Mouse (Mus musculus) CD4-positive helper T cell, adult 2 months (primary cell): ENCODE results near the gene Etv1.
A peak's percentile ranks its signal among the peaks of the same experiment; 100 is the strongest.

ENCODE experiments used
- DNase-seq: peaks from one replicate; pipeline ENCODE4 v3.0.0-alpha.2; 2012; ENCODE audit warnings: low read depth, missing footprints, low spot score

Etv1 gene

DNA sequence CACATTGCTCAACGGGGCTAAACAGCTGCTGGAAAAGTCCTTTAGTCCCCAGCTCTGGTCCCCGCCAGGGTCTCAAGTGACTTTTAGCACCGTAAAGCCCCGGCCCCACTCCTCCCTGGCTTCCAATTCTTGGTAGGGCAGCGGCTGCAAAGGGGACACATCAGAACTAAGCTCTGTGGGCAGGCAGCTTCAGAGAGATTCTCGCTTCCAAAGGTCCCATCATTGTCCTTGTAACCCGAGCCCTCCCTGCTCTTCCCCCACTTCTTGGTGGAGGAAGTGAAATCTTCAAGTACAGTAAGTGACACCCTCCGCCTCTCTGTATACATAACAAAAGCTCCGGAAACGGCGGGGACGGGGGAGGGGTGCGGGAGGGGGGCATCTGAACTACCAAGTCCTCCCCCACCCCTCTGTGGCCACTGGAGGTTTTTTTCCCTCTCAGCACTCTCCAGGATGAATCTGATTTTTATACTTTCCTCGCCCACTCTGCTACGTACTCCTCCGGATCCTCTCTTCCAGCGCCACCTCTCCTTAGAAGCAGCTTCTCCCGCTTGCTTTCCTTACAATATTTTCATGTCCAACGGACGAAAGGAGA lies at the start of gene Etv1:
Gene Etv1, plus strand, starts transcription at position 195 of the 592 bp plus-strand sequence.
- peak; percentile 50 for DNase-seq

DNA sequence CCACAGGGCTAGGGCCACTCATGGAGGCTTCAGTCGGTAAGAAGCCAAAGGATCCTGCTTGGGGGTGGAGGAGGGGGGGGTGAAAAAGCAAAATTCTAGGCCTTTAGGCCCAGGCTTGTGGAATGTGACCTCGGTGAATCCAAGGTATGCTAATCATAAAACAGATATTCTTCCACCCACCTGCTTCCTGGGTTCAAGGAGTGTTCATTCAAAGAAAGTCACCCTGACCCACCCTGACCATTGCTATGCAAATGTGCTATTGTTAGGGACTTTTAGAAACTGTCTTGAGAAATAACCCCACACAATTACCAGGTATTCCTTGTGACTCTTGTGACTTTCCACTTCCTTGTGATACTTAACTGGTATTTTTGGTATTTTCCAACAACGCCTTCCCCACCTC lies 49.5 kb upstream of the Etv1 start:
- no peak for DNase-seq

DNA sequence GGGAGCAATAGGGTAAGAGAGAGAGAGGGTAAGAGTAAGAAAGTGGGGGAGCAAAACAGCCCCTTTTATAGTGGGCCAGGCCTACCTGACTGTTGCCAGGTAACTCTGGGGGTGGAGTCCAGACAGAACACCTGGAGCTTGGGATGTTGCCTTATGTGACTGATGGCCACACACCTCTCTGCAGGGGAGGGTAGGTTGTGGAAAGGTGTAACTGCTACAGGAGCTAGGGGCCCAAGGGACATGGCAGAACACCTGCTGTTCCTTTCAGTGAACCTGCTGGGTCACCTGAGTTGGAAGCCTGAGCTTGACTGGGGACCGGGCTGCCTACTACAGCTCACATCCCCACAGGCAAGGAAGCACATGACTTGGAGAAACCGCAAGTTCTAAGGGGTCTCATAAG lies 48.4 kb upstream of the Etv1 start:
- DNase-seq = no peak

DNA sequence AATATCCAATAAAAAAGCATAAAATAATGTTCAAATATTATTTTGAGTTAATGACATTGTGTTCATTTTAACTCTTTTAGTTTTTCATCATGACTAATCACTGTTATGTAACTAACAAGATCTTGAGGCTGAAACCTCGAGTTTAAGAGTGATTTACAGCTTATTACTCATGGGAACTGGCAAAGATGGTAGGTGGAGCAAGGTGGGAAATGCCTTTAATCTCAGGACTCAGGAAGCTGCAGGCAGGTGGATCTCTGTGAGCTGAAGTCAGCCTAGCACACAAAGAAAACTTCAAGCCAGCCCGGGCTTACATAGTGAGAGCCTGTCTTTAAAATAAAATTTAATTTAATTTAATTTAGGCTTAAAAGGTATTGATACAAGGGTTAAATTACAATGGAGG lies 19.9 kb upstream of the Etv1 start:
- DNase-seq = no peak

DNA sequence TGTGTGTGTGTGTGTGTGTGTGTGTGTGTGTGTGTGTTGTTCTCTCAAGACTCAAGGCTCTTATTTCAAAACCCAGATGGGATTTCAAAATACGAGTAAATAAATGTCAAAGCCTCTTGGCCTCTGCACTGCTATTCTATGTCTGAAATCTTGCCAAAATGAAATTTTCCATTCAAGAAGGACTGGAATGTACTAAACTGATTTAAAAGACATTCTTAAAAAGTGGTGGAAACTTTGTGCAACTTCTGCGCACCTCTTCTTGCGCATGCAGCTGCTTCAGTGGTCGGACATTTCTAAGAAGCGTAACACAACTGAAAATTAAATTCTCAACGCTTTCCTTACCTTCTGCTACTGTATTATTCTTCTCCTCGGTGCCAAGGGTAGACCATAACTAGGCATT lies 1.9 kb upstream of the Etv1 start:
- DNase-seq = no peak

DNA sequence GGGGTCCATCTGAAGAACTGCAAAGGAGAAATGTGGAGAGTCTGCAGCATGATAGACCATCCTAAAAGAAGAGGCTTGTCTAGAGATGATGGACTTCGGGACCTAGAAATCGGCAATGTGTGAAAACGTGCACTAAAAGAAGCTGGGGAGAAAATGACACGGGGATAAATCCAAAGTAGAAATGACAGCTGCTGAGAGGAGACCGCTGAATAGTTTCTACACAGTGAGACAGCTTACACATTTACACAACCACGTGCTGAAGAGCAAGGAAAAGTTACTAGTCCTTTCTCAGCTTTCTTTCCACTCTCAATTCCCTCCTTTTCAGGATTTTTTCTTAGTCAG lies 1.3 kb upstream of the Etv1 start:
- no peak for DNase-seq

DNA sequence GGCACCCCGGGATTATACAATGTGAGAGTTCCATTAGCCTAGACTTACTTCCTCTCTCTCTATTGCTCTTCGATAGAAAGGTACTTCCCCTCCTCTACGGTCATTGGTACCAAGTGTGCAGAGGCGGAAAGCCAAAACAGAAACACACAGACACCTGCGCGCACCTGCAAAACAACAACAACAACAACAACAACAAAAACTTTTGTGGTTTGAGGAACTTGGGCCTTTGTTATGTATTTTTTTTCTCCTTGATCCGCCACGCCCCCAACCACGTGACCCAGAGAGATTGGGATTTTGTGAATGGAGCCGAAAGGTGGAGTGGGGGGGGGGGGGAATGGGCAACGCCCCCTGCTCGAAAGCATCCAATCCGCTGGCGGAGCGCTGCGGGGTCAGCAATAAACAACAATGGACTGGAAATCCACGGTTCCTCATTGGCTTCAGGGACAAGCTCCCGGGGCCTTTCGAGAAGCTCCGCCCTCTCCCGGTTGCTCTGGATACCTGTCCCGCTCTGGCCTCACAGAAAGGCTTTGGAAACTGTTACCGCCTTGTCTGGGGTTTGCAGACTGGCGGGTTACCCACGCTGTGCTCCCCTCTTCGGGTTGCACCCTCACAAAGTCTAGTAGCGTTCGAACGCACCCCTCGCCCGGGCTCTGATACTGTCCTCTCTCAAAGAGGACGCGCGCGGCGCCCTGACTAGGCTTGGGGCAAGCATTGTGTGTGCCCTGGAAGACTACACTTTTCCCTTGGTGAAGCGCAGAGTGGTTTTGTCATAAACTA lies 693 bp upstream of the Etv1 start:
- peak; percentile 48 for DNase-seq

DNA sequence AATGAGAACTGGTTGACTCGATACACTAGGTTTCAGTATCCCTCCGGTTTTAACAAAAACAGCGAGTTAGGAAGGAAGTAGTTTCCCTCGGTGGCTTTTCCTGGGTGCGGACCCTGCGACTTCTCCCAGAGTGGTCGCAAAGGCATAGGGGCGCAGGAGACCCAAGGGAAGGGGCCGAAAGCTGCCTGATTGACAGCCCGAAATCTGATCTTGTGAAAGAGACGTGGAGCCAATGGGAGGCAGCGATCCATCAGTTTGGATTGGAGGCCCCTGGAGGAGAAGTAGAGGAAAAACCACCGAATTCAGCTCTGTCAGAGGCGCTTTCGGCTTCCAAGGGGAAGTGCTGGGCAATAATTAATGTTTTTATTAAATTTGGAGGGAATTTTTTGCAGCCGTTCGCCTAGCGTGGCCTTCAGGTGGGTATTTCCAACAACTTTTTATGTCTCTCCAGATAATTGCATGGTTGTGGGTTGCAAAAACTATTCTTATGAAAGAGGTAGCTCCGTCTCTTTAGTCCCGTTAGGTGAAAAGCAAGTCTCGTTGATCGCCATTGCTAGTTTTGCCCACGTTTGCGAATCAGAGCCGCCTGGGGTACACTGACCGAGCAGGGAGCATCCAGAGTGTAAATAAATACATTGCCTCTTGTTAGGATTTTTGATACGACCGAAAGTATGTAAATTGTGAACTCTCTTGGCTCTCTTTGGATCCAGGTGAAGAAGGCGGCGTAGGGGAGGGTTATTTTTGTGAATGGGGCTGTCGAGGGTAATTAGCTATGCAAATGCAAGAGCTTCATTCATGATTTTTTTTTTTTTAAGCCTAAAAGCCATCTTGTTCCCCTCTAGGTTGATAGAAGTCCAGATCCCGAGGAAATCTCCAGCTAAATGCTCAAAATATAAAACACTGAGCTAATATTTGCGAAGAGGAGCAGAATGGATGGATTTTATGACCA lies 1.1 kb downstream of the Etv1 start:
- peak; percentile 15 for DNase-seq

DNA sequence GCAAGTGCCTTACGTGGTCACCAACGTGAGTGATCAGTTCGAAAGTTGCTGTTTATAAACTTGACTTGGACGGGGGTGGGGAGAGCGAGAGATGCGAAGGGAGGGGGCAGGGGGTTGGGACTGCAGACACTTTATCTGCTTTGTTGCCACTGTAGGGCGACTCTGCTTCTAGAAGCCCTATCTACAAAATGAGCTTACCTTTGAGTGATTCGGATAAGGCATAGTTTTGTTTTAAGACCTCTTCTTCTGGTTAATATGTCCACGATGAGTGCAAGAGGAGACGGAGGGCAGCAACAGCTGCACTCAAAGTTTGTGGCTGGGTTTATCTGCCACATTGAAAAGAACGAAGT lies 1.8 kb downstream of the Etv1 start:
- peak; percentile 6 for DNase-seq

DNA sequence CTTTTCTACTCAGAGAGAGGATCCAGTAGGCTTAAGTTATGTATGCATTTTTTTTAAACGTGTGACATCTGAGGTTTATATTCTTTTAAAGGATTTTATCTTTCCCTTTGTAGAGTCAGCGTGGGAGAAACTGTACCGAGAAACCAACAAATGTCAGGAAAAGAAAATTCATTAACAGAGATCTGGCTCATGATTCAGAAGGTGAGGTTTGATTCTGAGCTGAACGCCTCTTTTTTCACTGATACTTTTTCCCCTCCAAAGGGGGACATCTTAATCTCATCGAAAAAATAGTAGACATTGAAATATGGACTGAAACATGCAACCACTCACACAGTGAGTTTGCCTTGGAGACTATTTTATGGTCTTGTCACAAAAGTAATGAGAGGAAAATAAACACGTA lies 2.5 kb downstream of the Etv1 start:
- no peak for DNase-seq

DNA sequence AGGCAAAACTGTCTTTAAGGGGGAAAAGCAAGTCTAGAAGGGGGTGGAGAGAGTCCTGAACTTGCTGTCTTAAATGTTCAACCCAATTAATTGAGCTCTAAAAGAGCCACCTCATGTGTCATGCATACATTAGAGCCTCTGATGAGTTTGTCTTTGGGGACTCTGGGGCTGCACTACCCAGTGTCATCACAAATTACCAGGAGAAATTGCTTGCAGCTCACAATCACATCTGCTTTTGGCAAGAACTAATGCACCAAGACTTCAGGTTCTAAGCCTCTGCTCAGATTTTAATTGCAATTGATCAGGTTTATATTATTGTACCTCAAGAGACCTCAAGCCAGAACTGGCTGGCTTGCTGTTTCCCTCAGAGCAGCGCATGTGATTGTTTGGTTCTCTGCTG lies 4.1 kb downstream of the Etv1 start:
- no peak for DNase-seq

DNA sequence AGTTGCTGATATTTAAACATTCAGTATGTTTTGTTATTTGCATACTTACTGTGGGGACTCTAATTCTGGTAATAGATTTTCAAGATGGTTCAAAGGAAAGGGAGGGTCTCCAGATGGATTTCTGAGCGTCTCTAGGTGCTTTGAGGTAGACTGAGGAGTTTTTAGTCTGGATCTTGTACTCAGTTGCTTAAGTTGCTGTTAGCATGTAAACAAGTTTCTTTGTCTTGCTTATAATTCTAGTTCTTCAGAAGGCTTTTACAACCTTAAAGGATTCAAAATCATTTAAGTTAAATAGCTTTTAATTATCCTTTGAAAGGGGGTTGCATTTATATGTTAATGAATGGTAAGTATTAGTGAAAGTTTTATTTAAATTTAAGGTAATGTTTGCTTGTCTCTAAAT lies 5.0 kb downstream of the Etv1 start:
- no peak for DNase-seq

DNA sequence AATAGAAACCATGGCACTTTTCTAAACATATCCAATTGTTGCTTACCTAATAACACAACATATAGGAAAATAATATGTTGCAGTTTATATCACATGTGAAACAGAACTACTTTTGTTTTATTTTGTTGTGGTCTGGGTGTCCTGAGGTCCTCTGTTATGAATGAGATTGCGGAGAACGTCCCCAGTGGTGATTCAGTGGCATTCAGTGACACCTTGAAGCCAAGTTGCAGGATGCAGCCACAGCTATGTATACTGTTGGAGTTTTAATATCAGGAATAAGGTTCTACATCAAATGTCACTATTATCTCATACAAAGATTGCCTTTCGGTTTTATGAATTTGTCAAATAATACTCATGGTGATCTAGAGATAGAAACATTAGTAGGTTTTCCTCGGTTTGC lies 7.4 kb downstream of the Etv1 start:
- no peak for DNase-seq

DNA sequence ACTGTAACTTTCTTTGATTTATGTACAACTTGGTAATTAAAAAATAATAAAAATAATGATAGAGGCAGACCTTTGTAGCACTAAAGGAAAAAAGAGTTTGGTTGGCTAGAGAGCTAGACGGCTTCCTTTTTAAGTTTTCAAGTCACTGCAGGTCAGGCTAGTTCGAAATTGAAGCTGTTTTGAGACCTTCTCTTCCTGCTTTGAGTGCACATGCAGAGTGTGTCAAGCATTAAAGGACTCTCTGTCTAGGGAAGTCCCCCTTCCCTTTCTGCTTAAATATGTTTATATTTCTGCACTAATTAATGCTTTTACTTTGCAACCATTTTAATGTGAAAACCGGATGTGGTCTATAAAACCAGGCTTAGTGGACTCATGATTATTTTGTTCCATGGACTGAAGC lies 8.5 kb downstream of the Etv1 start:
- no peak for DNase-seq

DNA sequence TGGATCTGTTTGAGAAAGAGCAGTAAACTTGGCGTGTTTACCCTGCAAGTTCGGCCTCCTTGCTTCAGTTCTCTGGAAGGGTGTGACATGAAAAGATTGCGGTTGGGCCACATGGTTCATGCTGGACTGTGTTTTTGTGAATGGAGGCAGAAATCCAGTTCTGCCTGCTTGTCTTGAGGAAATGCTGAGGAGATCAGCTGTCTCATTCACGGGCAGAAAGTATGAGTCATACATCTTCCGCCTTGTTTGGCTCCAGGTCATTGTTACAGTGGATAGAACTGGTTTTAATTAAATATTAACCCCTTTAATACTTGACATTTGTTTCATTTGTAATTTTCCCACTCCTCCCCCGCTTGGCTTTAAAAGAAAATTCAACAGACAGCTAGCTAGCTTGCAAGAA lies 9.4 kb downstream of the Etv1 start:
- no peak for DNase-seq

DNA sequence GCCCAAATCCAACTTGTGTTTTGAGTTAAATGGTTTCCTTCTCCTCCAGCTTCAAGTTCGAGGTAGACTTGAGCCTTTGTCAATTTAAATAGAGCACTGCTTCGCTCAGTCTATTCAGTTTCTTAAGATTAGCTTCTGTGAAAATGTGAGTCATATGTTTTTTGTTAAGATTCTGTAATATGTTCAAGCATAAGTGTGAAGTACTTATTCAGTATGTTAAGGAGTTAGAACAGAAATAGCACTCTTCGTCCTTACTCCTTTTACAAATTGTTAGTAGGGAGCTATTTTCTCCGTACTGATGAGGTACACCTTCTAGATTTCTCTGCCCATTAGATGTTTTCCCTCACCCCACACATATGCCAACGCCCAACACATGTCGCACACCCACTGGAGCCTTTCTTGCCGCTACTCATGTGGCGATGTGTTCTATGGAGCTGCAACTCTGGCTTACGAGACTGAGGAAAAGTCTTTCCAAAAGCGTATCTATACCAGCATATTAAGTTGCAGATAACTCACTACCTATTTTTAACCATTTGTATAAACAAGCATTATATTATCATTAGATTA lies 10.7 kb downstream of the Etv1 start:
- DNase-seq = no peak

DNA sequence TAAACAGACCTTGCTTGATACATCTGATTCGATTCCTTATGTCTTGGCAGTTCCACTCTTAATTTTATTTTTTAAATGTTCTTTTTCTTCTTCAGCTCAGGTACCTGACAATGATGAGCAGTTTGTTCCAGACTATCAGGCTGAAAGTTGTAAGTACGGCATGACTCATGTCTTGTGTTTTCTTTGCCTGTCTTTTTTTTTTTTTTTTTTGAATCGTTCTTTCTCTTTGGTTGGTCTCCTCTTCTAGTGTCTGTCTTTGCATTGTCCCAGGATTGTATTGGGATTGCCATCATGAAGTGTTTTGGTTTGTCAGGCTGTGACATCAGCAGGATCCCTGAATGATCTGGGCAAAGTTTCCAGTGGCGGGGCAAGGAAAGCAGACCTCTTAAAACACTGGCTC lies 13.9 kb downstream of the Etv1 start:
- no peak for DNase-seq

DNA sequence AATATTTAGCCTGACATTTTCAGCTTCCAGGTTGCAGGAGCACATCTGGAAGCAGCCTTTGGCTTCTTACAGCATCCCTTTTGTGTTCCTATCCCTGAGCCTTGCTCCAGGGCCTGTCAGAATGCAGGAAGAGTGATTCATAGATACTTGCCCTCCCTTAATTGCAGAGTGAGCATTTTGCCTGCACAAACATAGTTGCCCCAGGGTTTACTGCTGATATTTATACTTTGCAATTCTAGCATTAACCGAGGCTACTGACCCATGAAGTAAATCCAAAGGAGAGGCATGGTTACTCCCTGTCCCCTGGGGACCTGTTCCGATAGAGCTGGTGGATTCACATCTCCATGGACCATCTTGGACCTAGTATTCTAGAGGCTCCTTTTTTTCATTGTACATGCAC lies 14.5 kb downstream of the Etv1 start:
- no peak for DNase-seq

DNA sequence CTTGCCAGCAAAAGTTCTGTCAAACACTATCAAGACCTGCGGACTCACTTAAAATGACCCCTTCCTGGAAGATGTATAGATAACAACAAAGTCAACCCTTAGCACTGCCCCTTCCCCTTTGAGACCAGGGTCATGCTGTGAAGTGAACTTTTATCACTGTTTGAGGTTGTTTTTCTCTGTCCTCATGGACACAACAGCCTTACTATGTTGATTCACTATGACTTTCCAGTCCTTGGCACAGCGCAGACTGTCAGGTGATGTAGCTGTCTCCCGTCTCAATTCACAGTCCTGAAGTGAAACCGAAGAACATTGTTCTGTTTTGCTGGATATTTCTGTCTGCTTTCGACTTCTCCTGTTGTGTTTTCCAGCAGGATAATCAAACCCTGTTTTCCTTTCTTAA lies 27.9 kb downstream of the Etv1 start:
- DNase-seq = no peak

DNA sequence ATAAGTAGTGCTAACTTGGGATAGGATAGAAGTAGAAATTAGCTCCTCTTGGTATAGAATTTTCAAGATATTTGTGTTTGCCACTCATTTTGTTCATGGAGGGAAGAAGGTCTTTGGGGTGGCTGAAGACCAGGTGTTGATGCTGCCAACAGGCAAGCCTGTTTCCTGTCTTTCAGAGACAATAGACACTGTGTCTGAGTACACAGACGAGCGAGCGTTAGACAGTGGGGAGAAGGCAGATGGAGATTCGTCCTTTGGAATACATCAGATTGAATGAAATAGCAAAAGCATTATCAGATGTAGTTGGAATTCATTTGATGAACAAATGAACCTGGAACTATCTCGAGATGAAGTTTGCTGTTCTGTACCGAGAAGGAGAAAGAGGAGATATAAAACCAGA lies 33.2 kb downstream of the Etv1 start:
- no peak for DNase-seq

DNA sequence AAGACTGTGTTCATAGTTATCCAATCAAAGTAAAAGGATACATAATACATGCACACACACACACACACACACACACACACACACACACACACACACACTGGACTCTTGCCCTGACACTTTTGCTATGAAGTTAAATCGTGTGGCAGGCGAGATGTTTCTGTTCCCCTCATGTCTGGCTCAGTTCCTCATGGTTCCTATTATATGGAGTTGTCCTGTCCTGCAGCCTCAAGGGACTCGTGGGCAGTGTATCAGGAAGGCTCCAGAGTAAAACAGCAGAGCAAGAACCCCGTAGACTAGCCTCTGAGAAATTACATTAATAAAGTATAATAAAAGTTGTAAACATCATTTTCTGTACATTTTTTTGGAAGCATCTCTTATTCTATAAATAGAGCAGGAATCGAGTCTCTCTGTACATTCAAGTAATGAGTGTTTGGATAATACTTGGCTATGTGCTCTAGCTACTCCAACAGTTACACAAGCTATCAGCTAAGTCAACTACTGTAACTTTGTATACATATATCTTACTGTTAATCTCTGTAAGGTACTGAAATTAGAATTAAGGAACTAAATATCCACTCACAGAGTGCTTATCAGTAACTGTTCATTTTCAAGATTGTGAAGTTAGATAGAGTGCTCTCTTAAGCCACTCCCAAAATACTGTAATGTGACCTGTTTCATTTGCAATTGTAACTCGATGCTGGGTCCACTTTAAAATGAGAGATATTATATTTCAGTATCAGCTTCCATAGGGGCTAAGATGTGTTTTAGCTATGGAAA lies 35.0 kb downstream of the Etv1 start:
- DNase-seq = no peak

DNA sequence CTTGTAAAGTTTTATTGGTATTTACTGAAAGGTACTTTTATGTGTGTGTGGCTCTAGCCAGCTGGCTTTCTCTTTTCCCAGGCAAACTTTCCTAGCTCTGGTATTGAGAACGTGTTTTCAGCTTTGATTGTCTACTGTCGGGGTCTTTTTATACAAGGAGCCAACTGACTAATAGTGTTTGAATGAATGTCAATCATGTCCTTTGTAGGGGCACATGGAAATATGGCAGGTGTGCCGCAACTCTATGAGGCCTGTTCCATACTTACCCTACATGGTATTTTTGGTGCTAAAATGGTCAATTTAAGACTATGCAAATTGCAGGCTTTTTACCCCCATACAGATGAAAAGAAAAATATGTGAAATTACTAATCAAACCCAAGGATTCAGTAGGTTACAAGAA lies 37.1 kb downstream of the Etv1 start:
- no peak for DNase-seq
